Mouse (Mus musculus): Measurements from ENCODE around the gene Nlrp14. TPM values are rescaled to one million over a fixed set of nuclear protein-coding genes. Genes with fewer than 3 reads are reported as not detected.

The Nlrp14 gene
- polyA plus RNA-seq, 1 experiment from 2014 or later: not detected

DNA sequence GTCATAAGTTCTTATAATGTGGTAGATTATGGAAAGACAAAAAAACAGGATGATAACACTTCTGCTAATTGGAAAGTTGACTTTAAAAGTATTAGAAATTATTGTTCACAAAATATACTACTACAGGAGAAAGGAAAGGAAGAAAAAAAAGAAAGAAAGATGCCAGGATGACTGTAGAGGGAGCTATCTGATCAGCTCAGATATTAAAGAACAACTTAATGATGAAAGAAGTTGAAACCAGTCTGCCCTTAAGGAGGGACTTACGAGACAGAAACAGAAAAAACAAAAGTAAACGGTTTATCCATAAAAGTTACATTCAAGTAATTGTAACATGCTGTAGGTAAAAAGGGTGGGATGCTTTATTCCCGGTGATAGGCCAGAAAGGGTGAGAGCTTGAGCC lies 70.7 kb downstream of the Nlrp14 start:
- H3K27ac ChIP-seq (ENCODE audit: poor library complexity, severe bottlenecking): no peak overlapping the region
- H3K36me3 ChIP-seq: no peaks in the 10 kb centered on the region
- H3K9me3 ChIP-seq (replicated peaks): no peaks in the 10 kb centered on the region
- H3K4me1 ChIP-seq (replicated peaks): no peaks in the 10 kb centered on the region
- WGBS: 69% methylated on average over 3 of the region's 3 CpGs
- H3K4me3 ChIP-seq: no peak overlapping the region
- no peak overlapping the region for H3K9ac ChIP-seq
- H3K4me2 ChIP-seq: no peak overlapping the region
- no peaks in the 10 kb centered on the region for H3K27me3 ChIP-seq (replicated peaks)
- no peak for ATAC-seq (ENCODE audit: insufficient number of reproducible peaks, low FRiP score)

DNA sequence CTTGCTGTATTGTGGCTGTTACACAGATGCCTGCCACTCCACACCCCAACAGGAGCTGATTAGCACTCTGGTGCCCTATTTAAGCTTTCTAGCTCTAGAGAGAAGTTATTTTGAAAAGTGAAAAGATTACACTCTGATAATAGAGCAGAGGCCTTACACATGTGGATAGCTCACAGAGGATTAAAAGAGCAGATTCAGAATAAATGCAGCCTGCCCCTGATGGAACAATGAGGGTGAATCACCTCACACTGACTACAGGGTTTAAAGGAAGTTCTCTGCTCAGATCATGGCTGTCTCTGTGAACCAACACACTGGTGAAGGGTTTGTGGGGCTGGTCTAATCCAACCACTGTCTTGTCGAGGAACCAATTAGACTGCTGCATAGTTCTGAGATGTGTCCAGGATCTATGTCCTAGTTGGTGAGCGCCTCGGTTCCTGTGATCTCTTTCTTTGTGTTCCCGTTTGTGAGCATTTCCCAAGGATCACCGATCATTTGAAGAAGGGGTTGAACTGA lies 74.6 kb downstream of the Nlrp14 start:
- no peak for ATAC-seq (ENCODE audit: insufficient number of reproducible peaks, low FRiP score)
- H3K36me3 ChIP-seq: no peaks in the 10 kb centered on the region
- no peaks in the 10 kb centered on the region for H3K27me3 ChIP-seq (replicated peaks)
- H3K9me3 ChIP-seq (replicated peaks): no peaks in the 10 kb centered on the region
- H3K4me2 ChIP-seq: no peak overlapping the region
- H3K4me3 ChIP-seq: no peak overlapping the region
- 85% methylated on average over 5 of the region's 5 CpGs for WGBS
- no peak overlapping the region for H3K9ac ChIP-seq
- no peaks in the 10 kb centered on the region for H3K4me1 ChIP-seq (replicated peaks)
- H3K27ac ChIP-seq (ENCODE audit: poor library complexity, severe bottlenecking): no peak overlapping the region

Other genes with a start within 250 kb of the Nlrp14 start
- gene Olfr709-ps1, start 234.8 kb upstream of the Nlrp14 start, polyA plus RNA-seq (2016; fragmentation: Nextera tagmentation; extraction: Ambion mirVana): not detected in 2 replicates
- gene Olfr710, start 218.7 kb upstream of the Nlrp14 start, polyA plus RNA-seq (2016; fragmentation: Nextera tagmentation; extraction: Ambion mirVana): not detected in 2 replicates
- not detected in 2 replicates for gene Olfr6, start 203.1 kb upstream of the Nlrp14 start, polyA plus RNA-seq (2016; fragmentation: Nextera tagmentation; extraction: Ambion mirVana)
- not detected in 2 replicates for gene Olfr711, start 191.5 kb upstream of the Nlrp14 start, polyA plus RNA-seq (2016; fragmentation: Nextera tagmentation; extraction: Ambion mirVana)
- gene Olfr2, start 160.9 kb upstream of the Nlrp14 start, polyA plus RNA-seq (2016; fragmentation: Nextera tagmentation; extraction: Ambion mirVana): not detected in 2 replicates
- not detected in 2 replicates for gene Olfr713, start 135.8 kb upstream of the Nlrp14 start, polyA plus RNA-seq (2016; fragmentation: Nextera tagmentation; extraction: Ambion mirVana)
- not detected in 2 replicates for gene Olfr714, start 96.0 kb upstream of the Nlrp14 start, polyA plus RNA-seq (2016; fragmentation: Nextera tagmentation; extraction: Ambion mirVana)
- not detected in 2 replicates for gene Olfr17, start 73.8 kb upstream of the Nlrp14 start, polyA plus RNA-seq (2016; fragmentation: Nextera tagmentation; extraction: Ambion mirVana)
- not detected in 2 replicates for gene Olfr715b, start 56.6 kb upstream of the Nlrp14 start, polyA plus RNA-seq (2016; fragmentation: Nextera tagmentation; extraction: Ambion mirVana)
- gene Olfr715, start 35.9 kb upstream of the Nlrp14 start, polyA plus RNA-seq (2016; fragmentation: Nextera tagmentation; extraction: Ambion mirVana): not detected in 2 replicates
- gene Olfr716, start 28.7 kb upstream of the Nlrp14 start, polyA plus RNA-seq (2016; fragmentation: Nextera tagmentation; extraction: Ambion mirVana): not detected in 2 replicates
- gene Rbmxl2, start 42.5 kb downstream of the Nlrp14 start, polyA plus RNA-seq (2016; fragmentation: Nextera tagmentation; extraction: Ambion mirVana): not detected in 2 replicates
- gene Syt9, start 203.7 kb downstream of the Nlrp14 start, polyA plus RNA-seq (2016; fragmentation: Nextera tagmentation; extraction: Ambion mirVana): 0.44 and 0.84 TPM in 2 replicates

Data from heart, embryonic 12.5 days (tissue).